ENCODE assay signal across 28 mouse cellular contexts in the genomic region with DNA sequence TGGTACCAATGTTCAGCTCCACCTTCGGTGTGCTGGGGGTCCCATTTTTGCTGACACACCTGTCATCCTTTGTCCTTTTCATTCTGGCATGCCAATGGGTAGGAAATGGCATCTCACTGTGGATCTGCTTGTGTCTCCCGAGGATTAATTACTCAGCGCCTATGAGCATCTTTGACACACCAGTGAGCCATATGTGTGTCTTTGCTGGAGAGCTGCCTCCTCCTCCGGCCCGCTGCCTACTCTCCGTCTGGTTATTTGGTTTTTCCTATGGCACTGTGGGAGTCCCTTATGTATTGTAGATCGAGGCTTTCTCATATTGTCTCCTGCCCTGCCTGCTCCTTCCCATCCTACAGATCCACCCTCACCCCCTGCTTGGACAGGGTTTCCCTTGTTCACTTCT. TPM values are rescaled to one million over a fixed set of nuclear protein-coding genes. Genes with fewer than 3 reads are reported as not detected.
DNase-seq lines count a peak whose midpoint lies in the region; ATAC-seq and TF ChIP-seq lines count a peak whose summit lies in the region.
"Had no signal": no experiment of that assay in that cellular context is flagged by ENCODE, and none has a peak within 500 bp of the region (broad histone marks: within the 10 kb centered on the region; RNA-seq: fewer than 3 reads in every experiment).

No protein-coding gene starts in this region.

- intact Hi-C loops in left cerebral cortex, postnatal 10 days (cut with DNase I), result no loop called here
- intact Hi-C loops in left cerebral cortex, adult 2 months (cut with DNase I), result no loop called here

- DNase-seq in left cerebral cortex, adult 18-20 months (ENCODE audit: low spot score in 2 of 2), result peak; percentile 63 to 73
- DNase-seq in left cerebral cortex, postnatal 10 days (ENCODE audit: extremely low spot score in 1 of 2, low spot score in 2 of 2), result no peak
- peak; percentile 76 to 84 for DNase-seq in layer of hippocampus, adult 8-10 months (ENCODE audit: low spot score in 2 of 2)
- DNase-seq in left cerebral cortex, adult 2 months (ENCODE audit: extremely low spot score in 1 of 2, low spot score in 2 of 2), result peak; percentile 25 to 66
- no peak for DNase-seq in liver, postnatal 0 days
- DNase-seq: adrenal gland, postnatal 10 days; cerebellum, adult 9-10 months; heart, postnatal 4 days; kidney, adult 2 months; retina, postnatal 1 day; spleen, adult 18-20 months had no signal

- no peaks in the 10 kb centered on the region for H3K9me3 ChIP-seq in intestine, postnatal 0 days (ENCODE audit: control insufficient read depth)
- H3K9me3 ChIP-seq in liver, postnatal 0 days (ENCODE audit: low read length), result no peaks in the 10 kb centered on the region
- no peaks in the 10 kb centered on the region for H3K9me3 ChIP-seq in forebrain, embryonic 13.5 days (replicated peaks)
- H3K9me3 ChIP-seq: embryonic facial prominence, embryonic 10.5 days; heart, embryonic 10.5 days; midbrain, embryonic 10.5 days; neural tube, embryonic 13.5 days had no signal

- no peak overlapping the region for H3K9ac ChIP-seq in intestine, postnatal 0 days (ENCODE audit: low read depth, low read length)
- H3K9ac ChIP-seq in liver, postnatal 0 days (replicated peaks), result no peak overlapping the region
- no peak overlapping the region for H3K9ac ChIP-seq in forebrain, embryonic 13.5 days
- H3K9ac ChIP-seq: hindbrain, embryonic 14.5 days; neural tube, embryonic 13.5 days had no signal

- TF ChIP-seq EP300 in liver, postnatal 0 days (IDR thresholded peaks at IDR 0.05; ENCODE audit: low read depth), result no peak

- H3K27me3 ChIP-seq in intestine, postnatal 0 days (replicated peaks; ENCODE audit: control insufficient read depth, insufficient read depth, low read length), result no peaks in the 10 kb centered on the region
- no peaks in the 10 kb centered on the region for H3K27me3 ChIP-seq in liver, postnatal 0 days (ENCODE audit: insufficient read depth, low read length)
- no peaks in the 10 kb centered on the region for H3K27me3 ChIP-seq in forebrain, embryonic 13.5 days
- H3K27me3 ChIP-seq: neural tube, embryonic 13.5 days had no signal

- no peak overlapping the region for H3K27ac ChIP-seq in left cerebral cortex, adult 2 months
- H3K27ac ChIP-seq in intestine, postnatal 0 days (ENCODE audit: low read depth, low read length), result no peak overlapping the region
- H3K27ac ChIP-seq in liver, postnatal 0 days (ENCODE audit: low read depth), result no peak overlapping the region
- H3K27ac ChIP-seq in forebrain, embryonic 13.5 days, result no peak overlapping the region
- H3K27ac ChIP-seq: embryonic facial prominence, embryonic 10.5 days; heart, embryonic 10.5 days; hindbrain, embryonic 14.5 days; kidney, postnatal 0 days; macrophage; midbrain, embryonic 10.5 days; neural tube, embryonic 13.5 days had no signal

- 88% methylated on average over 7 of the region's 7 CpGs for WGBS in intestine, postnatal 0 days
- WGBS in liver, postnatal 0 days (ENCODE audit: insufficient replicate concordance), result 75% methylated on average over 7 of the region's 7 CpGs
- WGBS in forebrain, embryonic 13.5 days, result 82% methylated on average over 7 of the region's 7 CpGs

- H3K36me3 ChIP-seq in intestine, postnatal 0 days (ENCODE audit: control insufficient read depth, insufficient read depth), result no peaks in the 10 kb centered on the region
- no peaks in the 10 kb centered on the region for H3K36me3 ChIP-seq in liver, postnatal 0 days (replicated peaks; ENCODE audit: insufficient read depth, low read length)
- H3K36me3 ChIP-seq in forebrain, embryonic 13.5 days (ENCODE audit: poor library complexity, severe bottlenecking), result no peaks in the 10 kb centered on the region
- H3K36me3 ChIP-seq: embryonic facial prominence, embryonic 10.5 days; heart, embryonic 10.5 days; midbrain, embryonic 10.5 days; neural tube, embryonic 13.5 days had no signal

- H3K4me2 ChIP-seq in intestine, postnatal 0 days (replicated peaks; ENCODE audit: low read depth), result no peak overlapping the region
- no peak overlapping the region for H3K4me2 ChIP-seq in liver, postnatal 0 days (ENCODE audit: low read depth, low read length)
- no peak overlapping the region for H3K4me2 ChIP-seq in forebrain, embryonic 13.5 days
- H3K4me2 ChIP-seq: hindbrain, embryonic 14.5 days; neural tube, embryonic 13.5 days had no signal

- H3K4me1 ChIP-seq in intestine, postnatal 0 days (replicated peaks; ENCODE audit: control insufficient read depth, insufficient read depth, low read length), result no peaks in the 10 kb centered on the region
- H3K4me1 ChIP-seq in liver, postnatal 0 days (ENCODE audit: insufficient read depth), result no peaks in the 10 kb centered on the region
- peaks cover 12% of the 10 kb centered on the region for H3K4me1 ChIP-seq in forebrain, embryonic 13.5 days

- TF ChIP-seq CTCF in left cerebral cortex, adult 2 months (IDR thresholded peaks at IDR 0.05), result no peak
- TF ChIP-seq CTCF in intestine, postnatal 0 days (IDR thresholded peaks at IDR 0.05; ENCODE audit: low read depth), result no peak
- no peak for TF ChIP-seq CTCF in liver, postnatal 0 days (IDR thresholded peaks at IDR 0.05; ENCODE audit: low read depth)

- no peak for ATAC-seq in intestine, postnatal 0 days
- ATAC-seq in liver, postnatal 0 days, result no peak
- no peak for ATAC-seq in forebrain, embryonic 13.5 days
- ATAC-seq: forebrain, embryonic 16.5 days; inflammation-experienced regulatory T-cells, adult 6 months; lung, postnatal 0 days; midbrain, embryonic 16.5 days had no signal

- H3K4me3 ChIP-seq in left cerebral cortex, adult 2 months, result no peak overlapping the region
- no peak overlapping the region for H3K4me3 ChIP-seq in intestine, postnatal 0 days (ENCODE audit: low read depth, low read length)
- no peak overlapping the region for H3K4me3 ChIP-seq in liver, postnatal 0 days (ENCODE audit: low read depth, low read length)
- H3K4me3 ChIP-seq in forebrain, embryonic 13.5 days, result no peak overlapping the region
- H3K4me3 ChIP-seq: embryonic facial prominence, embryonic 10.5 days; heart, embryonic 10.5 days; midbrain, embryonic 10.5 days; myocyte; neural tube, embryonic 13.5 days had no signal

RNA-seq across cellular contexts. Expression of gene Grik4, which starts 26.4 kb away (rescaled TPM):
- 10 to 100 TPM; 17.2 to 18.2 TPM for total RNA-seq in left cerebral cortex, adult 18-20 months (2021)
- 10 to 100 TPM; 13.4 to 14.5 TPM for total RNA-seq in left cerebral cortex, postnatal 10 days (2021)
- 10 to 100 TPM; 48.5 to 59.1 (median 53.3) TPM for total RNA-seq in layer of hippocampus, adult 8-10 months (2022)
- 10 to 100 TPM; 17.7 to 18.3 TPM for total RNA-seq in left cerebral cortex, adult 2 months (2021)
- 0.63 and 0.68 TPM in 2 replicates for polyA plus RNA-seq in intestine, postnatal 0 days (2015; fragmentation: Nextera tagmentation; extraction: Ambion mirVana)
- 0.05 and 0.08 TPM in 2 replicates for polyA plus RNA-seq in liver, postnatal 0 days (2015; fragmentation: Nextera tagmentation; extraction: Ambion mirVana)
- polyA plus RNA-seq in forebrain, embryonic 13.5 days (2015; fragmentation: Nextera tagmentation; extraction: Ambion mirVana), result 2.4 and 2.6 TPM in 2 replicates
- total RNA-seq: common myeloid progenitor, adult 5-6 weeks; MEL had no signal
- polyA plus RNA-seq: C2C12, macrophage, myocyte had no signal

Comparison
In these comparisons a context has a peak if more than half of its experiments do, and no peak if none do; other contexts are left out.
1. DNase-seq: peak in left cerebral cortex, adult 18-20 months (2 of 2), layer of hippocampus, adult 8-10 months (2 of 2) and left cerebral cortex, adult 2 months (2 of 2); none in left cerebral cortex, postnatal 10 days (0 of 2) and liver, postnatal 0 days (single experiment).